Mouse (Mus musculus) C2C12 (cell line): Measurements from ENCODE around the gene Cdh8.

Experiments used
- CTCF ChIP-seq: IDR thresholded peaks from one replicate; pipeline ENCODE4 v1.5.1; 2011; ENCODE audit not compliant: control insufficient read depth, insufficient read depth, insufficient read length
- FOSL1 ChIP-seq: IDR thresholded peaks from one replicate; pipeline ENCODE4 v1.8.0; 2011; ENCODE audit warnings: mild to moderate bottlenecking, low read length; ENCODE audit not compliant: poor library complexity, insufficient read depth, severe bottlenecking
- MAX ChIP-seq: IDR thresholded peaks from one replicate; pipeline ENCODE4 v1.6.1; 2011; ENCODE audit warnings: mild to moderate bottlenecking, control low read depth
- MYOD1 ChIP-seq: IDR thresholded peaks from one replicate; pipeline ENCODE4 v1.6.1; 2011; ENCODE audit warnings: low read depth; ENCODE audit not compliant: control insufficient read depth, insufficient read length
- MYOG ChIP-seq: IDR thresholded peaks from one replicate; pipeline ENCODE4 v1.6.1; 2011; ENCODE audit not compliant: control insufficient read depth, insufficient read length; ENCODE audit errors: extremely low read depth
- USF1 ChIP-seq: IDR thresholded peaks from one replicate; pipeline ENCODE4 v1.6.1; 2011; ENCODE audit warnings: low read depth, mild to moderate bottlenecking, control low read depth, moderate library complexity

GRCm38 (mm10) chr8:99267133-99267532 is 149.1 kb downstream of the Cdh8 start:
- TF ChIP-seq USF1 (no peak), CTCF (no peak), MAX (no peak), FOSL1 (no peak), MYOD1 (no peak), MYOG (no peak)
